Mouse (Mus musculus) stomach, postnatal 0 days (tissue): ENCODE data around the gene Ptk6.

Experiments used
- CTCF ChIP-seq: IDR thresholded peaks from 2 replicates; pipeline ENCODE4 v1.5.1; 2016; ENCODE audit warnings: antibody characterized with exemption, low read depth, mild to moderate bottlenecking, moderate library complexity
- EP300 ChIP-seq: optimal IDR thresholded peaks from 2 replicates; pipeline ENCODE3; 2016; ENCODE audit warnings: antibody characterized with exemption

- no peak for TF ChIP-seq CTCF
- no peak for TF ChIP-seq EP300
These were observed 36.3 kb upstream of the Ptk6 start for GRCm38 (mm10) chr2:181238861-181239260.
